Mouse (Mus musculus) T-cell, adult 2 months (primary cell): ENCODE results near the gene Gm7137.
"Not testable (repeated sequence)": the region's sequence is repeated elsewhere in the genome, so short reads cannot be mapped to it uniquely, and the experiment has no call there.

Experiments used
- DNase-seq: peaks from one replicate; pipeline ENCODE4 v3.0.0; 2022; ENCODE audit warnings: low spot score

Gm7137 gene

GRCm38 (mm10) chr10:77787876-77788275, at the start of gene Gm7137:
Gm7137 (minus strand) TSS chr10:77788200.
- DNase-seq = not testable (repeated sequence)

GRCm38 (mm10) chr10:77835647-77836046, 47.6 kb upstream of the Gm7137 start, which contains the start of gene Krtap10-10:
Krtap10-10 (plus strand) TSS chr10:77835947.
- no peak for DNase-seq

GRCm38 (mm10) chr10:77826951-77827350, 39.0 kb upstream of the Gm7137 start, which contains the start of gene Krtap10-4:
Krtap10-4 (minus strand) TSS chr10:77827095.
- DNase-seq = no peak

GRCm38 (mm10) chr10:77819203-77819602, 31.2 kb upstream of the Gm7137 start:
- DNase-seq = no peak

- DNase-seq = no peak
Measured at GRCm38 (mm10) chr10:77818523-77818922, 30.5 kb upstream of the Gm7137 start.

- no peak for DNase-seq
Measured at GRCm38 (mm10) chr10:77815514-77815913, 27.5 kb upstream of the Gm7137 start.

GRCm38 (mm10) chr10:77814382-77814781, 26.4 kb upstream of the Gm7137 start, which contains the start of gene Gm2696:
Gm2696 (plus strand) TSS chr10:77814682.
- DNase-seq = no peak

- DNase-seq = no peak
Measured at GRCm38 (mm10) chr10:77811743-77812142, 23.7 kb upstream of the Gm7137 start, which contains the start of gene Gm9507. Gm9507 (minus strand) TSS chr10:77811843.

GRCm38 (mm10) chr10:77804095-77804494, 16.1 kb upstream of the Gm7137 start:
- DNase-seq = no peak

- no peak for DNase-seq
Measured at GRCm38 (mm10) chr10:77798921-77799508, 11.0 kb upstream of the Gm7137 start, which contains the start of gene Gm19668. Gm19668 (minus strand) TSS chr10:77799133.

GRCm38 (mm10) chr10:77798164-77798920, 10.3 kb upstream of the Gm7137 start:
- not testable (repeated sequence) for DNase-seq

- no peak for DNase-seq
Measured at GRCm38 (mm10) chr10:77797677-77798076, 9.7 kb upstream of the Gm7137 start.

- DNase-seq = no peak
Measured at GRCm38 (mm10) chr10:77794976-77795375, 7.0 kb upstream of the Gm7137 start, which contains the start of gene Gm9639. Gm9639 (minus strand) TSS chr10:77795076.

- DNase-seq = no peak
Measured at GRCm38 (mm10) chr10:77788621-77789020, 621 bp upstream of the Gm7137 start.

GRCm38 (mm10) chr10:77783396-77783795, 4.6 kb downstream of the Gm7137 start:
- not testable (repeated sequence) for DNase-seq

GRCm38 (mm10) chr10:77782442-77782841, 5.6 kb downstream of the Gm7137 start, which contains the start of gene Gm3250:
Gm3250 (minus strand) TSS chr10:77782542.
- DNase-seq = not testable (repeated sequence)

GRCm38 (mm10) chr10:77776844-77777243, 11.2 kb downstream of the Gm7137 start, which contains the start of gene Gm7138:
Gm7138 (minus strand) TSS chr10:77776944.
- not testable (repeated sequence) for DNase-seq

GRCm38 (mm10) chr10:77772142-77772541, 15.9 kb downstream of the Gm7137 start:
- not testable (repeated sequence) for DNase-seq

GRCm38 (mm10) chr10:77771225-77771624, 16.8 kb downstream of the Gm7137 start, which contains the start of gene Gm3238:
Gm3238 (minus strand) TSS chr10:77771325.
- not testable (repeated sequence) for DNase-seq

- DNase-seq = no peak
Measured at GRCm38 (mm10) chr10:77769727-77770126, 18.3 kb downstream of the Gm7137 start.

GRCm38 (mm10) chr10:77759582-77759981, 28.4 kb downstream of the Gm7137 start, which contains the start of gene Gm3233:
Gm3233 (minus strand) TSS chr10:77759682.
- DNase-seq = not testable (repeated sequence)

GRCm38 (mm10) chr10:77753448-77753847, 34.6 kb downstream of the Gm7137 start:
- no peak for DNase-seq
